Mouse (Mus musculus): ENCODE data around the gene Grik2.

DNA sequence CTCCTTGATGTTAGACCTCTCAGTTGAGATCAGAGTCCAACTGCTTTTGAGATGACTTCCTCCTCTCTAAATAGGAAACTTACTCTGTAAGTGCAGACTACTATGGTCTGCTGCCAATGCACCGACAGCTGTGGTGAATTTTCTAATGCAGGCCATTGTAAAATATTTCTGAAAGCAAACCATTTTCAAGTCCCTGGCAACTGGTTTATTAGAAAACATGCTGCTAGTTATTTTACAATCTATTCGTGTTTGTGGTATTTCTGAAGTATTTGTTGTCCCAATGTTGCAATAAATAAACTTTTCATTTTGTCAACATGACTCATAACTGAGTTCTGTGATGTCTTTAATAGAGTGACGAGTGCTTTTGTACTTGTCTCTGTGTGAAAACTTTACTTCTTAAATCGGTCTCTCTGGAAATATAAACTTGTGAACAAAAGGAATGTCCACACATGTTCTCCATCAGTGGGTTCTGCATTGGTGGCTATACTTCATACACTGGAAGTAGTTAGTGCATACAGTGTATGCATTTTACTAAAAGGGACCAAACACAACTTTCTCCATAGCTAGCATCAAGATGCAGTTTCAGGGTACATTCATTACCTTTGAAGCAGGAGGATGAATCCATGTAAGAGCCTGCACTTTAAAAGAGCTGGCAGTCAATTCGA is 308.3 kb downstream of the Grik2 start:
- no peak for TF ChIP-seq CTCF (IDR thresholded peaks at IDR 0.05; ENCODE audit: borderline replicate concordance, extremely low read depth, insufficient read depth, insufficient read length)
- TF ChIP-seq POLR2A (IDR thresholded peaks at IDR 0.05; ENCODE audit: borderline replicate concordance, extremely low read depth, insufficient read depth, insufficient read length, poor library complexity, severe bottlenecking), result no peak

All from brain, embryonic 14.5 days (tissue).